Comparison of ENCODE assay signal across 11 mouse cellular contexts in genomic region chrX:151313732-151314131, GRCm38 (mm10). TPM values are rescaled to one million over a fixed set of nuclear protein-coding genes. Genes with fewer than 3 reads are reported as not detected.
DNase-seq lines count a peak whose midpoint lies in the region; ATAC-seq and TF ChIP-seq lines count a peak whose summit lies in the region.
"Had no signal": no experiment of that assay in that cellular context is flagged by ENCODE, and none has a peak within 500 bp of the region (broad histone marks: within the 10 kb centered on the region; RNA-seq: fewer than 3 reads in every experiment).

No protein-coding gene starts in this region.

- peak; percentile 36; the same call in 1 of the 2 replicates for TF ChIP-seq CTCF in intestine, postnatal 0 days (IDR thresholded peaks at IDR 0.05; ENCODE audit: low read depth)
- TF ChIP-seq CTCF in cortical plate, adult 2 months (IDR thresholded peaks at IDR 0.05; ENCODE audit: extremely low read depth, insufficient read depth, low read length), result 0 out of 2 replicates have a peak, but pooled peaks have one; percentile 10

- no peaks in the 10 kb centered on the region for H3K36me3 ChIP-seq in intestine, postnatal 0 days (ENCODE audit: control insufficient read depth, insufficient read depth)
- no peaks in the 10 kb centered on the region for H3K36me3 ChIP-seq in intestine, embryonic 16.5 days (ENCODE audit: control insufficient read depth, insufficient read depth, low read length)
- H3K36me3 ChIP-seq: G1E; liver, embryonic 15.5 days had no signal

- no peak overlapping the region for H3K4me2 ChIP-seq in intestine, postnatal 0 days (replicated peaks; ENCODE audit: low read depth)
- H3K4me2 ChIP-seq in intestine, embryonic 16.5 days (ENCODE audit: low read depth, low read length), result no peak overlapping the region
- H3K4me2 ChIP-seq: liver, embryonic 15.5 days had no signal

- TF ChIP-seq POLR2A in cortical plate, adult 2 months (IDR thresholded peaks at IDR 0.05; ENCODE audit: extremely low read depth, insufficient read depth, low read length), result no peak

- 81% methylated on average over 4 of the region's 4 CpGs for WGBS in intestine, postnatal 0 days
- WGBS in intestine, embryonic 16.5 days, result 74% methylated on average over 4 of the region's 4 CpGs

- no peaks in the 10 kb centered on the region for H3K27me3 ChIP-seq in intestine, postnatal 0 days (replicated peaks; ENCODE audit: control insufficient read depth, insufficient read depth, low read length)
- H3K27me3 ChIP-seq in intestine, embryonic 16.5 days (replicated peaks; ENCODE audit: control insufficient read depth, insufficient read depth, low read length), result 0 out of 2 replicates have a peak, but pooled peaks cover 2% of the 10 kb centered on the region

- no peak overlapping the region for H3K9ac ChIP-seq in intestine, postnatal 0 days (ENCODE audit: low read depth, low read length)
- H3K9ac ChIP-seq in intestine, embryonic 16.5 days (ENCODE audit: low read depth, low read length), result no peak overlapping the region
- H3K9ac ChIP-seq: liver, embryonic 15.5 days had no signal

- no peak overlapping the region for H3K27ac ChIP-seq in intestine, postnatal 0 days (ENCODE audit: low read depth, low read length)
- H3K27ac ChIP-seq in intestine, embryonic 16.5 days (ENCODE audit: low read length), result no peak overlapping the region
- no peak overlapping the region for H3K27ac ChIP-seq in cortical plate, adult 2 months (ENCODE audit: insufficient read depth, low read length)
- H3K27ac ChIP-seq: liver, embryonic 15.5 days had no signal

- no peaks in the 10 kb centered on the region for H3K4me1 ChIP-seq in intestine, postnatal 0 days (replicated peaks; ENCODE audit: control insufficient read depth, insufficient read depth, low read length)
- H3K4me1 ChIP-seq in intestine, embryonic 16.5 days (ENCODE audit: control insufficient read depth, insufficient read depth, low read length), result no peaks in the 10 kb centered on the region
- H3K4me1 ChIP-seq in cortical plate, adult 2 months (ENCODE audit: control insufficient read depth, insufficient read depth, low read length), result no peaks in the 10 kb centered on the region
- H3K4me1 ChIP-seq: liver, embryonic 15.5 days had no signal

- H3K9me3 ChIP-seq in intestine, postnatal 0 days (ENCODE audit: control insufficient read depth), result no peaks in the 10 kb centered on the region
- H3K9me3 ChIP-seq in intestine, embryonic 16.5 days (ENCODE audit: control insufficient read depth, low read length), result no peaks in the 10 kb centered on the region
- H3K9me3 ChIP-seq: G1E; liver, embryonic 15.5 days had no signal

- no peak overlapping the region for H3K4me3 ChIP-seq in intestine, postnatal 0 days (ENCODE audit: low read depth, low read length)
- H3K4me3 ChIP-seq in intestine, embryonic 16.5 days (ENCODE audit: low read length), result no peak overlapping the region
- no peak overlapping the region for H3K4me3 ChIP-seq in cortical plate, adult 2 months (ENCODE audit: insufficient read depth, low read length)
- H3K4me3 ChIP-seq: liver, embryonic 15.5 days had no signal

- no peak for ATAC-seq in intestine, postnatal 0 days
- no peak for ATAC-seq in intestine, embryonic 16.5 days
- ATAC-seq in megakaryocyte, adult 5-6 weeks (ENCODE audit: poor library complexity, severe bottlenecking), result no peak

- DNase-seq in 416B (ENCODE audit: low read depth) (peak; percentile 49), ES-CJ7 (ENCODE audit: low read depth, low spot score) (peak; percentile 67)
- no peak for DNase-seq in frontal cortex, postnatal 36 days (ENCODE audit: low spot score in 2 of 2)
- no peak for DNase-seq in gastrocnemius, adult 18-20 months (ENCODE audit: low spot score)
- DNase-seq: adrenal gland, adult 2 months had no signal

RNA-seq across cellular contexts. Expression of gene Fam120c, which starts 30.2 kb away (rescaled TPM):
- polyA plus RNA-seq in intestine, postnatal 0 days (2015; fragmentation: Nextera tagmentation; extraction: Ambion mirVana), result 0.81 and 0.89 TPM in 2 replicates
- polyA plus RNA-seq in intestine, embryonic 16.5 days (2015; fragmentation: Nextera tagmentation; extraction: Ambion mirVana), result 2.3 and 2.5 TPM in 2 replicates
- 13.0 and 13.1 TPM in 2 replicates for polyA plus RNA-seq in cortical plate, adult 2 months (2012; rRNA removed)
- 0.73 and 0.76 TPM in 2 replicates for total RNA-seq in megakaryocyte, adult 5-6 weeks (2015)
- 0.48 and 1.2 TPM in 2 replicates for total RNA-seq in megakaryocyte, adult 5-6 weeks (2017)
- 10 to 100 TPM; 10.7 to 11.5 TPM for total RNA-seq in gastrocnemius, adult 18-20 months (2021)

Comparison
In these comparisons a context has a peak if more than half of its experiments do, and no peak if none do; other contexts are left out.
1. DNase-seq: peak in 416B (single experiment) and ES-CJ7 (single experiment); none in frontal cortex, postnatal 36 days (0 of 2) and gastrocnemius, adult 18-20 months (single experiment).